ENCODE assay signal across 14 mouse cellular contexts in genomic region chr19:21478538-21478937, GRCm38 (mm10). TPM values are rescaled to one million over a fixed set of nuclear protein-coding genes. Genes with fewer than 3 reads are reported as not detected.
"Had no signal": no experiment of that assay in that cellular context is flagged by ENCODE, and none has a peak within 500 bp of the region (broad histone marks: within the 10 kb centered on the region; RNA-seq: fewer than 3 reads in every experiment).

No protein-coding gene starts in this region.

- H3K27ac ChIP-seq: intestine, embryonic 15.5 days; limb, embryonic 10.5 days; liver, embryonic 13.5 days; lung, embryonic 15.5 days; midbrain, embryonic 10.5 days; neural tube, embryonic 15.5 days had no signal

- H3K9me3 ChIP-seq: intestine, embryonic 15.5 days; limb, embryonic 10.5 days; liver, embryonic 13.5 days; lung, embryonic 15.5 days; midbrain, embryonic 10.5 days; neural tube, embryonic 15.5 days had no signal

- H3K36me3 ChIP-seq: intestine, embryonic 15.5 days; limb, embryonic 10.5 days; liver, embryonic 13.5 days; lung, embryonic 15.5 days; midbrain, embryonic 10.5 days; neural tube, embryonic 15.5 days had no signal

- H3K27me3 ChIP-seq: intestine, embryonic 15.5 days; lung, embryonic 15.5 days; neural tube, embryonic 15.5 days had no signal

- ATAC-seq: intestine, embryonic 15.5 days; liver, postnatal 0 days had no signal

- H3K4me3 ChIP-seq: intestine, embryonic 15.5 days; limb, embryonic 10.5 days; liver, embryonic 13.5 days; lung, embryonic 15.5 days; midbrain, embryonic 10.5 days; myocyte; neural tube, embryonic 15.5 days had no signal

- H3K4me1 ChIP-seq: intestine, embryonic 15.5 days; limb, embryonic 10.5 days; liver, embryonic 13.5 days; lung, embryonic 15.5 days; neural tube, embryonic 15.5 days had no signal

- H3K9ac ChIP-seq: intestine, embryonic 15.5 days; liver, embryonic 13.5 days; liver, postnatal 0 days; lung, embryonic 15.5 days; neural tube, embryonic 15.5 days had no signal

- H3K4me2 ChIP-seq: intestine, embryonic 15.5 days; liver, embryonic 13.5 days; lung, embryonic 15.5 days; neural tube, embryonic 15.5 days had no signal

- DNase-seq: kidney, adult 2 months; kidney, postnatal 4 days; liver, embryonic 13.5 days; liver, postnatal 0 days; spleen, adult 18-20 months; thymus, adult 18-20 months; thymus, postnatal 14 days had no signal

RNA-seq across cellular contexts. Expression of gene Gda, which starts 5.3 kb away (rescaled TPM):
- polyA plus RNA-seq: limb, embryonic 10.5 days; midbrain, embryonic 10.5 days; neural tube, embryonic 11.5 days had no signal
